Mouse (Mus musculus) gastrocnemius, postnatal 36 days (tissue): Measurements from ENCODE around the gene Gm11111. TPM values are rescaled to one million over a fixed set of nuclear protein-coding genes. Genes with fewer than 3 reads are reported as not detected.

Source experiments
- DNase-seq, 2 experiments: peaks; one replicate each; pipeline ENCODE4 v3.0.0; 2022
- intact Hi-C: fragments of 180-260 bp; cut with DNase I; formaldehyde crosslinking; loops from one replicate; pipeline ENCODE4 v1.15.1; 2025
- total RNA-seq, 2 experiments: library from RNA; stranded (reverse); gene quantifications; 2 replicates each; pipeline ENCODE4 v1.2.3; 2021

Gm11111 gene
- total RNA-seq, 2 experiments from 2014 or later: not detected

DNA sequence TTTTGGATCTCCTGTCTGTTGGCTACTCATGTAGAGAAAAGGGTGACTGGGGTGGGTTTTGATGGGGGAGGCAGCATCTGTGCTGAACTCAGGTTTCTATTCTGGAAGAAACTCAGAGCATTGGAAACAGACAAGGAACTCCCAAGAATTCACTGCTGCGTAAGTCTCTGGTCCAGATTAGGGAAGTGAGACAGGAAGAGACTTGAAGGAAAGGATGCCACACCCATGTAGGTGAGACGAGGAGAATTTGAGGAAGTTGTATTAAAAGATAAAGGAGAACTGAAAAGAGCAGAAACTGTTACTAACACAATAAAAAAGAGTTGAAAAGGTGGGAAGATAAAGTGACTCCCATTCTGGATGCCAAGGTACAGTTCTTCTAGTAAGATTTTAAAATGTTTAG, 25.9 kb downstream of the Gm11111 start:
- intact Hi-C loops: no loop called here
- DNase-seq: no peak

DNA sequence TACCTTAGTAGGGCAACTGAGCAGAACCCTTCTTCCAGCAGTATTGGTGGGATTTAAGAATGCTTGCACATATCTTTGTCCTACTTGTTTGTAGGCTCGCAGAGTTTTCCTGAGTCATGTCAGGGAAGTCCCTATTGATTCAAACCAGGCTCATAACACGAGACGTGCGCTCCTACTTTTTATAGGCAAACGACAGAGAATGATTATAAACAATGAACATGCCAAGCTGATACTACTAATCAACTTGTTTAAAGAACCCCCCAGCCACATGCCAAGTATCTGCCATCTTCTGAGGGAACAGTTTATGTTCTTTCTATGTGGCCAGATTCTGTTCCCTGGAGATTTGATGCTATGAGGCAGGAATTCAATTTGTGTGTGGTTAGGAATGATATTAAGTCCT, 28.3 kb downstream of the Gm11111 start:
- DNase-seq: no peak
- intact Hi-C loops: no loop called here

DNA sequence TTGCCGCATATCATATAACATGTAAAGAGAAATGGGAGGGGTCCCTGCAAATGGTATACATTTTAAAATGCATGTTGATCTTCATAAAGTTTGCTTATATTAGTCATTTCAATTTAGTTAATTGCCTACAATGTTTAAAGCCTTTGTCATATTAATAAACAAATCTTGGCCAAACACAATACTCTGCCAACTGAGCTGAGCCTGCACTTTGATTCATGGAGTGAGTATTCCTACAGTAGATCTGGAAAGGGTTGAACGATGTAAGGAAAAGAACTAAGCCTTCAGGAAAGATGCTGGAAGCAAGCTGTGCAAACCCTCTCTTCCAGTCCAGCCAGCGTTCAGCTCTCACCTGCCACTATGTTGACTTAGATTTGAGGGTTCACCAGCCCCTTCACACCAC, 29.6 kb downstream of the Gm11111 start:
- DNase-seq: no peak
- intact Hi-C loops: no loop called here

DNA sequence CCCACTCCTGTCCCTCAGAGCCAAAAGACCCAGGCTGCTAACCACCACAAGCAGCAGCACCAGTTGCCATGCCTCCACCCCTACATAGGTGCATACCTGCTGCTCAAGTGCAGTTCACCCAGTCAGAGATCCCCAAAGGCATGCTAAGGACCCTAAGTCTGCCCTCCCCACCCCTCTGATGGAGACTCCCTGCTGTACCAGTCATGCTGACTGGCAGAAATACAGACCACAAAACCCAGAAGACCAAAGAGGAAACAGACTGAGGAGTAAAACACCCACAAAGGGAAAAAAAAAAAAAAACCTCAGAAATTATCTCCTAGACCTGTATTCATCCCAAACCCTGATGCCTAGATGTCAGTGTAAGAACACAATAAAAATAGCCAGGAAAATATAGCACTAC, 33.4 kb downstream of the Gm11111 start:
- intact Hi-C loops: no loop called here
- no peak for DNase-seq

Other genes starting within 250 kb of the Gm11111 start
- gene Cfap299, start 223.4 kb upstream of the Gm11111 start, total RNA-seq: not detected